Mouse (Mus musculus) heart, postnatal 0 days (tissue): Measurements from ENCODE around the gene Atxn2. TPM values are rescaled to one million over a fixed set of nuclear protein-coding genes. Genes with fewer than 3 reads are reported as not detected.

ENCODE experiments used
- ATAC-seq: fragments of 200-750 bp; cut with Nextera tagmentation; 2 replicates; pipeline ENCODE4 v1.8.0; 2017; ENCODE audit warnings: low read depth, moderate number of reproducible peaks, moderate library complexity; ENCODE audit not compliant: insufficient read depth
- DNase-seq: peaks from one replicate; pipeline ENCODE4 v3.0.0-alpha.2; 2016; ENCODE audit warnings: low spot score
- H3K27ac ChIP-seq: fragments of 300-500 bp; sonication (generic); 2 replicates; pipeline ENCODE4 v1.5.1; 2014; ENCODE audit warnings: low read depth, mild to moderate bottlenecking
- H3K27me3 ChIP-seq: fragments of 300-500 bp; sonication (generic); 2 replicates; pipeline ENCODE4 v1.6.1; 2014; ENCODE audit warnings: low read length, mixed read lengths; ENCODE audit not compliant: control insufficient read depth, insufficient read depth
- H3K36me3 ChIP-seq: fragments of 300-500 bp; sonication (generic); replicated peaks from 2 replicates; pipeline ENCODE4 v1.6.1; 2014; ENCODE audit warnings: low read length, mixed read lengths; ENCODE audit not compliant: control insufficient read depth, insufficient read depth
- H3K4me1 ChIP-seq: fragments of 300-500 bp; sonication (generic); 2 replicates; pipeline ENCODE4 v1.6.1; 2014; ENCODE audit warnings: antibody characterized with exemption; ENCODE audit not compliant: control insufficient read depth, insufficient read depth
- H3K4me2 ChIP-seq: fragments of 300-500 bp; sonication (generic); 2 replicates; pipeline ENCODE4 v1.6.1; 2014; ENCODE audit warnings: low read depth, mild to moderate bottlenecking, low read length, moderate library complexity
- H3K4me3 ChIP-seq: fragments of 300-500 bp; sonication (generic); 2 replicates; pipeline ENCODE4 v1.5.1; 2014; ENCODE audit warnings: low read depth, low read length
- H3K9ac ChIP-seq: fragments of 300-500 bp; sonication (generic); replicated peaks from 2 replicates; pipeline ENCODE4 v1.6.1; 2014; ENCODE audit warnings: low read depth, low read length, mixed read lengths
- H3K9me3 ChIP-seq: fragments of 300-500 bp; sonication (generic); replicated peaks from 2 replicates; pipeline ENCODE4 v1.6.1; 2016; ENCODE audit warnings: low read length; ENCODE audit not compliant: control insufficient read depth
- CTCF ChIP-seq: IDR thresholded peaks from 2 replicates; pipeline ENCODE4 v1.5.1; 2016; ENCODE audit warnings: antibody characterized with exemption, control low read depth, low read depth
- EP300 ChIP-seq: IDR thresholded peaks from 2 replicates; pipeline ENCODE4 v1.6.1; 2016; ENCODE audit warnings: antibody characterized with exemption, low read depth
- WGBS: fragments of 180-500 bp; shearing (Covaris S2); extraction: QIAGEN DNeasy Blood & Tissue Kit; methylation state at CpG from one replicate; pipeline ENCODE4 v1.1.7; 2014; 5-methylcytosine and 5-hydroxymethylcytosine counted together
- polyA plus RNA-seq: library from polyadenylated mRNA; unstranded; fragments of >200 nt; fragmentation: Nextera tagmentation; extraction: Ambion mirVana; gene quantifications from 2 replicates; pipeline ENCODE4 v1.2.1, GENCODE M21; 2015
- total RNA-seq: library from RNA; depleted of rRNA; stranded (reverse); fragments of >200 nt; gene quantifications from 2 replicates; pipeline ENCODE4 v1.2.3, GENCODE M21; 2014; ENCODE audit warnings: low replicate concordance

The Atxn2 gene
- total and polyA plus RNA-seq, 2 experiments from 2014 or later, result 41.2 to 41.7 TPM

DNA sequence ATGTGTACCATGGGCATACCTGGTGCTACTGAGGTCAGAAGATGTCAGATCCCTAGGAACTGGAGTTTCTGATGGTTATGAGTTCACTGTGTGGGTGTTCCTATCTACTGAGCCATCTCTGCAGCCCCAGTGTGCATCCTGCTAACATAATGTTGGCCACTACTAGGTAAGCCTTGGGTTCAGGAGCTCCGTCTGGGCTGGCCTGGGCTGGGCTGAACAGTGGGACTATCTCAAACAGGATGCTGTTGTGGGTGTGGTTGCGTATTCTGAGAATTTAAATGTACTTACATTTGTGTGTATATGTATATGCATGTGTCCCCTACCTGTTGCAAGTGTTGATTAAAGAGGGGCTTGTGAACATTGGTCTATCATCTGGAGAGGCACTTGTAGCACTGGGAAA, 38.5 kb downstream of the Atxn2 start:
- Histone ChIP-seq H3K36me3 (peaks cover 42% of the 10 kb centered on the region), H3K4me3 (no peak overlapping the region), H3K27me3 (no peaks in the 10 kb centered on the region), H3K4me1 (no peaks in the 10 kb centered on the region), H3K9ac (no peak overlapping the region), H3K9me3 (no peaks in the 10 kb centered on the region), H3K4me2 (no peak overlapping the region), H3K27ac (no peak overlapping the region)
- no peak for TF ChIP-seq CTCF
- ATAC-seq (no peak), DNase-seq (no peak)
- WGBS, result 92% methylated on average over 2 of the region's 2 CpGs

- Histone ChIP-seq H3K9ac (no peak overlapping the region), H3K4me3 (no peak overlapping the region), H3K27me3 (no peaks in the 10 kb centered on the region), H3K4me2 (no peak overlapping the region), H3K27ac (no peak overlapping the region), H3K9me3 (no peaks in the 10 kb centered on the region), H3K4me1 (no peaks in the 10 kb centered on the region), H3K36me3 (peaks cover 49% of the 10 kb centered on the region)
- TF ChIP-seq CTCF (no peak), EP300 (no peak)
- 80% methylated on average over 2 of the region's 2 CpGs for WGBS
- ATAC-seq (no peak), DNase-seq (no peak)
These were observed 46.8 kb downstream of the Atxn2 start for GRCm38 (mm10) chr5:121757900-121758299.

DNA sequence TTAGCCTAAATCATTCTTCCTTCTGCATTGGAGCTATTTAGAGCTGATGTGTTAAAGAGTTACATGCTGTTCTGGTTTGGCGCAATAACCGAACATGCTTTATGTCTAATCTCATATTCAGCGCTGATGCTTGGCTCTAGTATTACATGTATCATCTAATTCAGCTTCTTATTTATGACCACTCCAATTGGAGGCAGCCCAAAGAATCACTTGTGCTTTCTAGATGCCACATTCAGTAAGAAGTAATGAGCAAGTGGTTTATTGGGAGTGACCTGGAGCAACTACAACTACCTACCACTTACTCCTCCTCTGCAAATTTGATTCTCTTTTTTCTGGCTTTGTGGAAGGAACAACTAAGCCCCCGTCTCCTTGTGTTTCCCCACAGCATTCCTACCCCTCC, 47.2 kb downstream of the Atxn2 start:
- WGBS, result 84% methylated on average over 4 of the region's 4 CpGs
- no peak for TF ChIP-seq EP300
- no peak for TF ChIP-seq CTCF

DNA sequence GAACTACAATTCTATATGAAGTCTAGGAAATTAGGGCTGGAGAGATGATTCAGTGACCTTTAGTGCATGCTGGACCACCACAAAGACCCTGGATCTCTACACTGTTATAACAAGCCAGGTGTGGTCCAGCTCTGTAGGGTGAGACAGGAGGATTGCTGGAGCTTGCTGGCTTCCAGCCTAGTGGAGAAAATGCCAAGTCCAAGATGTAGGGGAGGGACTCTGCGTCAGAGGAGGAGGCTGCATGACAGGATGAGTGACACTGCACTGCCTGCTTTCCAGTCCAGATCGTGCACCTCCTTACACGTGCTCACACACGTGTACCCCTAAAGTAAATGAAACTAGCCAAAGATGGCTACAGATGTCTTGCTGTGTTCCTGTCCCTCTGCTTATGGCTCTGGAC, 48.8 kb downstream of the Atxn2 start:
- H3K27me3 ChIP-seq, result no peaks in the 10 kb centered on the region
- H3K9me3 ChIP-seq, result no peaks in the 10 kb centered on the region
- TF ChIP-seq CTCF (no peak), EP300 (no peak)
- no peak overlapping the region for H3K4me3 ChIP-seq
- peaks cover 45% of the 10 kb centered on the region for H3K36me3 ChIP-seq
- no peak overlapping the region for H3K27ac ChIP-seq
- DNase-seq (no peak), ATAC-seq (no peak)
- WGBS, result 73% methylated on average over 4 of the region's 4 CpGs
- no peak overlapping the region for H3K4me2 ChIP-seq
- no peak overlapping the region for H3K9ac ChIP-seq
- no peaks in the 10 kb centered on the region for H3K4me1 ChIP-seq

More for the DNA sequence above, 47.2 kb downstream of the Atxn2 start:
- no peak overlapping the region for H3K4me3 ChIP-seq
- no peak overlapping the region for H3K27ac ChIP-seq
- no peak for DNase-seq
- H3K4me2 ChIP-seq, result no peak overlapping the region
- H3K9me3 ChIP-seq, result no peaks in the 10 kb centered on the region
- no peaks in the 10 kb centered on the region for H3K27me3 ChIP-seq
- no peak for ATAC-seq
- H3K4me1 ChIP-seq, result no peaks in the 10 kb centered on the region
- peaks cover 46% of the 10 kb centered on the region for H3K36me3 ChIP-seq
- H3K9ac ChIP-seq, result no peak overlapping the region

DNA sequence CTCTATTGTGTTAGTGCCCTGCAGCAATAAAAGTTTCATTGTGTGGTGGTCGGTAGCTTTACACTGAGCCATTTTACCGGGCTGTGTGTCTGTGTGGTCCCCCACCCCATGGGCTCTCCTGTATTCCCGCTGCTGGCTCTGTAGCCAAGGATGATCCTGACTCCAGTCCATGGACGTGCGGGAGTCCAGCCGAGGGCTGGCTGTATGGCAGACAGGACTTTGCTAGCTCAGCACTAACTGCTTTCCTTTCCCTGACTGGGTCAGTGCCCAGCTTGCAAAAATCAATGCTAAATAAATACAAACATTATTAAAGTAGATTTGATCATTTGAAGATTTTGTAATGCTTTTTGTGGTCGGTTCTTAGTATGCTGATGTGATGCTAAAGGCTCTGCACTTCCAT, 50.3 kb downstream of the Atxn2 start:
- WGBS, result 84% methylated on average over 7 of the region's 7 CpGs
- no peaks in the 10 kb centered on the region for H3K9me3 ChIP-seq
- TF ChIP-seq CTCF, result no peak
- TF ChIP-seq EP300, result no peak
- DNase-seq, result no peak
- ATAC-seq, result no peak
- no peaks in the 10 kb centered on the region for H3K27me3 ChIP-seq
- H3K36me3 ChIP-seq, result peaks cover 38% of the 10 kb centered on the region
- no peak overlapping the region for H3K4me3 ChIP-seq
- H3K4me2 ChIP-seq, result no peak overlapping the region
- no peak overlapping the region for H3K27ac ChIP-seq
- no peaks in the 10 kb centered on the region for H3K4me1 ChIP-seq
- no peak overlapping the region for H3K9ac ChIP-seq

GRCm38 (mm10) chr5:121762949-121763348, 51.8 kb downstream of the Atxn2 start:
- no peaks in the 10 kb centered on the region for H3K27me3 ChIP-seq
- H3K9me3 ChIP-seq, result no peaks in the 10 kb centered on the region
- no peak overlapping the region for H3K4me3 ChIP-seq
- ATAC-seq (no peak), DNase-seq (no peak)
- no peak overlapping the region for H3K9ac ChIP-seq
- TF ChIP-seq EP300 (no peak), CTCF (no peak)
- H3K4me1 ChIP-seq, result no peaks in the 10 kb centered on the region
- H3K36me3 ChIP-seq, result peaks cover 37% of the 10 kb centered on the region
- WGBS, result 87% methylated on average over 6 of the region's 6 CpGs
- H3K4me2 ChIP-seq, result no peak overlapping the region
- H3K27ac ChIP-seq, result no peak overlapping the region
